In the genomic region with DNA sequence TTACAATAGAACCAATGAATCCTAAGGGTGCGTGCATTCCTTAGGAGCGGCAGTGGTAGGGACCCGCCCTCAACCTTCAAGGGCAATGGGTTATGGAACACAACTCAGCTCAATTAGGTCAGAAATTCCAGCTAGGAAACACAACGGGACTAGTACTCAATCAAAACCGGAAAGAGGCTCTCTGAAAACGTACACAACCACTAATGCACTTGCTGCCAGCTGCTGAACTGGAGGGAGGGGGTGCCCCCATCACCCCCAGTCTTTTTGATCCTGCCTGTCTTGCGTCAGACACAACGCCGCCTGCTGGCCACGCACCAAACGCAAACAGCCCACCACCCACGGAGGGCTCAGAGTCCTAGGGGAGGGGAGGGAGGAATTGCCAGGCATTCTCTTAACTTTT, we compare ENCODE assay signal across 8 mouse cellular contexts. TPM values are rescaled to one million over a fixed set of nuclear protein-coding genes. Genes with fewer than 3 reads are reported as not detected.
DNase-seq lines count a peak whose midpoint lies in the region; ATAC-seq and TF ChIP-seq lines count a peak whose summit lies in the region.

No protein-coding gene starts in this region.

- peak overlapping the region; percentile 71 for H3K4me2 ChIP-seq in forebrain, embryonic 12.5 days
- H3K4me2 ChIP-seq in heart, postnatal 0 days (ENCODE audit: low read depth, low read length) = peak overlapping the region; percentile 84
- peak overlapping the region; percentile 89 for H3K4me2 ChIP-seq in liver, postnatal 0 days (ENCODE audit: low read depth, low read length)

- WGBS in forebrain, embryonic 12.5 days = under 1% methylated on average over 12 of the region's 12 CpGs
- 0% methylated on average over 12 of the region's 12 CpGs for WGBS in heart, postnatal 0 days
- WGBS in liver, postnatal 0 days (ENCODE audit: insufficient replicate concordance) = under 1% methylated on average over 12 of the region's 12 CpGs

- peak; percentile 28; the same call in 1 of the 2 replicates for ATAC-seq in forebrain, embryonic 12.5 days (ENCODE audit: low FRiP score)
- peak; percentile 24; the same call in 1 of the 2 replicates for ATAC-seq in heart, postnatal 0 days (ENCODE audit: insufficient read depth, low read depth)
- no peak for ATAC-seq in liver, postnatal 0 days

- no peak for TF ChIP-seq EP300 in heart, postnatal 0 days (IDR thresholded peaks at IDR 0.05; ENCODE audit: low read depth)
- no peak for TF ChIP-seq EP300 in liver, postnatal 0 days (IDR thresholded peaks at IDR 0.05; ENCODE audit: low read depth)

- H3K36me3 ChIP-seq in E14TG2a.4 (ENCODE audit: insufficient read depth, low read length) = peaks cover 66% of the 10 kb centered on the region
- peaks cover 41% of the 10 kb centered on the region for H3K36me3 ChIP-seq in forebrain, embryonic 12.5 days (replicated peaks)
- H3K36me3 ChIP-seq in heart, postnatal 0 days (replicated peaks; ENCODE audit: control insufficient read depth, insufficient read depth, low read length) = peaks cover 21% of the 10 kb centered on the region
- 0 out of 2 replicates have a peak, but pooled peaks cover 3% of the 10 kb centered on the region for H3K36me3 ChIP-seq in liver, postnatal 0 days (replicated peaks; ENCODE audit: insufficient read depth, low read length)

- H3K4me1 ChIP-seq in E14TG2a.4 (replicated peaks; ENCODE audit: low read depth, low read length) = peaks cover 34% of the 10 kb centered on the region
- H3K4me1 ChIP-seq in forebrain, embryonic 12.5 days = peaks cover 28% of the 10 kb centered on the region
- peaks cover 6% of the 10 kb centered on the region; the same call in 1 of the 2 replicates for H3K4me1 ChIP-seq in heart, postnatal 0 days (ENCODE audit: control insufficient read depth, insufficient read depth)
- H3K4me1 ChIP-seq in liver, postnatal 0 days (ENCODE audit: insufficient read depth) = peaks cover 12% of the 10 kb centered on the region

- no peaks in the 10 kb centered on the region for H3K9me3 ChIP-seq in E14TG2a.4 (ENCODE audit: low read length)
- H3K9me3 ChIP-seq in forebrain, embryonic 12.5 days = no peaks in the 10 kb centered on the region
- H3K9me3 ChIP-seq in heart, postnatal 0 days (replicated peaks; ENCODE audit: control insufficient read depth, low read length) = no peaks in the 10 kb centered on the region
- no peaks in the 10 kb centered on the region for H3K9me3 ChIP-seq in liver, postnatal 0 days (ENCODE audit: low read length)

- TF ChIP-seq CTCF in E14TG2a.4 (conservative IDR thresholded peaks at IDR 0.05; ENCODE audit: low read length) = peak; percentile 84
- TF ChIP-seq CTCF in heart, postnatal 0 days (IDR thresholded peaks at IDR 0.05; ENCODE audit: low read depth) = peak; percentile 75
- TF ChIP-seq CTCF in liver, postnatal 0 days (IDR thresholded peaks at IDR 0.05; ENCODE audit: low read depth) = peak; percentile 67

- H3K27ac ChIP-seq in forebrain, embryonic 12.5 days = peak overlapping the region; percentile 98
- peak overlapping the region; percentile 53 for H3K27ac ChIP-seq in heart, postnatal 0 days (ENCODE audit: low read depth)
- no peak overlapping the region for H3K27ac ChIP-seq in liver, postnatal 0 days (ENCODE audit: low read depth)

- DNase-seq in brain, adult 2 months (ENCODE audit: low read depth, low spot score) = peak; percentile 84
- peak; percentile 50 for DNase-seq in heart, postnatal 0 days (ENCODE audit: low spot score)
- DNase-seq in kidney, postnatal 36 days = peak; percentile 56 to 81
- DNase-seq in liver, postnatal 0 days = peak; percentile 55
- DNase-seq in ovary, adult 18-20 months (ENCODE audit: low spot score) = peak; percentile 46
- DNase-seq in thymus, postnatal 4 days = peak; percentile 91

- no peaks in the 10 kb centered on the region for H3K27me3 ChIP-seq in E14TG2a.4 (ENCODE audit: insufficient read depth, low read length)
- H3K27me3 ChIP-seq in forebrain, embryonic 12.5 days = no peaks in the 10 kb centered on the region
- 0 out of 2 replicates have a peak, but pooled peaks cover 4% of the 10 kb centered on the region for H3K27me3 ChIP-seq in heart, postnatal 0 days (ENCODE audit: control insufficient read depth, insufficient read depth, low read length)
- H3K27me3 ChIP-seq in liver, postnatal 0 days (ENCODE audit: insufficient read depth, low read length) = peaks cover 39% of the 10 kb centered on the region

- peak overlapping the region; percentile 88 for H3K9ac ChIP-seq in forebrain, embryonic 12.5 days
- peak overlapping the region; percentile 71 for H3K9ac ChIP-seq in heart, postnatal 0 days (replicated peaks; ENCODE audit: low read depth, low read length)
- peak overlapping the region; percentile 46; the same call in 1 of the 2 replicates for H3K9ac ChIP-seq in liver, postnatal 0 days (replicated peaks)

- peak overlapping the region; percentile 99 for H3K4me3 ChIP-seq in E14TG2a.4 (replicated peaks; ENCODE audit: low read length)
- peak overlapping the region; percentile 78 for H3K4me3 ChIP-seq in forebrain, embryonic 12.5 days (replicated peaks)
- peak overlapping the region; percentile 82 for H3K4me3 ChIP-seq in heart, postnatal 0 days (ENCODE audit: low read depth, low read length)
- peak overlapping the region; percentile 64 for H3K4me3 ChIP-seq in liver, postnatal 0 days (ENCODE audit: low read depth, low read length)

RNA-seq across cellular contexts. Expression of a gene that starts 2.9 kb away (rescaled TPM):
- polyA plus RNA-seq in forebrain, embryonic 12.5 days (2016; fragmentation: Nextera tagmentation; extraction: Ambion mirVana) = 129 and 141 TPM in 2 replicates
- 9.4 and 10.5 TPM in 2 replicates for total RNA-seq in heart, postnatal 0 days (2014; rRNA removed; ENCODE audit: low replicate concordance)
- polyA plus RNA-seq in heart, postnatal 0 days (2015; fragmentation: Nextera tagmentation; extraction: Ambion mirVana) = 8.7 and 10.7 TPM in 2 replicates
- polyA plus RNA-seq in liver, postnatal 0 days (2015; fragmentation: Nextera tagmentation; extraction: Ambion mirVana) = 1.2 and 1.3 TPM in 2 replicates

Comparison
In these comparisons a context has a peak if more than half of its experiments do, and no peak if none do; other contexts are left out.
1. RNA of a gene that starts 2.9 kb away (polyA plus RNA-seq): 129 to 141 TPM in forebrain, embryonic 12.5 days; 8.7 to 10.7 TPM in heart, postnatal 0 days and 1.2 to 1.3 TPM in liver, postnatal 0 days; every median in the first group is over 10 times any median in the second.
2. Peak in every context shown above with its lines, with median percentiles within 50 percentile points of each other: H3K4me3 ChIP-seq, CTCF ChIP-seq, DNase-seq, H3K4me2 ChIP-seq and H3K9ac ChIP-seq.